Mouse (Mus musculus) kidney, adult 2 months (tissue): ENCODE measurements at regions not wholly inside any gene's neighbourhood (a gene's known extent, or its start where the extent isn't known, plus 50 kb on each side); places are given as distances from the start of the nearest gene placed in this dataset.

Experiments used
- CTCF ChIP-seq: fragments of 200-500 bp; conservative IDR thresholded peaks from 2 replicates; pipeline ENCODE4 v1.5.1; 2011; ENCODE audit warnings: low read depth, mild to moderate bottlenecking, control low read depth, low read length, moderate library complexity, mixed read lengths; ENCODE audit not compliant: insufficient read depth, insufficient read length
- POLR2A ChIP-seq: fragments of 200-500 bp; IDR thresholded peaks from one replicate; pipeline ENCODE4 v1.6.1; 2011; ENCODE audit warnings: low read depth, low read length, control low read depth

DNA sequence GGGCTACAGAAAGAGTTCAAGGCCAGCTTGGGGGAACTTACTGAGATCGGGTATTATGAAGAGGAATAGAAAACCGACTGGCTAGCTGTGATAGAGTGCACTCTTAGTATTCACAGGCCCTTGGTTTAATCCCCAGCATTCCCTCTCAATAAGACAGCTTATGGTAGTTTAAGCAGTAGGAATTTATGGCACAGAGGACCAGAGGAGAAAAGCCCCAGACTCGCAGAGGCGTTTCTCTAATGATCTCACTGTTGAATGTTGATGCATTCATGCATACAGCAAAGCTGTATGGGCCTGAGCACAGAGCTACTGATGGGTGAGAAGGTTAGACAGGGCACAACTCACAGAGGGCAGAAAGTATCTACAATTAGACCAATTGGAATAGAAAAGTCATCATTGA lies 132.7 kb upstream of the Mocs2 start:
- TF ChIP-seq CTCF (no peak), POLR2A (no peak)
